Mouse (Mus musculus) T-helper 2 cell (primary cell): ENCODE data around the gene Cyp4a14.
"Not testable (repeated sequence)": the region's sequence is repeated elsewhere in the genome, so short reads cannot be mapped to it uniquely, and the experiment has no call there.

Experiments used
- in situ Hi-C: fragments of 300-600 bp; cut with MboI, MseI; formaldehyde crosslinking; loops from one replicate; pipeline ENCODE4 v1.15.1; 2025; ENCODE audit warnings: high pct_unique_total_duplicates

The Cyp4a14 gene

DNA sequence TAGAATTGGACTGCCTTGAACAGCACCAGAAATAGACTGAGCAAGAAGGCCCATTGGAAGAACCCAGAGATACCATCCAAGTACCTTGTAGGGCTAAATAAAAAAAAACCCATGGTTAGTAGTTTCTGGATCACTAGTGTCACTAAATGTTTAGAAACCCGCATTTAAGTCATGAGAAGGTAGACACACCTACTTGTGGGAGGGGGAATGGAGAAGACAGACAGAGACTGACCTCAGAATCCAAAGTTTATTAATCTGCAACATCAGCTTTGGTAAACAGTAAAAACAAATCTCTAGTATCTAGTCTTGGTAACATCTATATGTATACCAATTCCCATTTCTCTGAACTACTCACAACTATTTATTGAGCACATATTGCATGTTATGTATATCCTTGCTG, at the start of gene Cyp4a14:
Gene Cyp4a14 (minus strand): TSS at position 142 of the 400 bp plus-strand sequence.
- in situ Hi-C loops, result no loop called here

DNA sequence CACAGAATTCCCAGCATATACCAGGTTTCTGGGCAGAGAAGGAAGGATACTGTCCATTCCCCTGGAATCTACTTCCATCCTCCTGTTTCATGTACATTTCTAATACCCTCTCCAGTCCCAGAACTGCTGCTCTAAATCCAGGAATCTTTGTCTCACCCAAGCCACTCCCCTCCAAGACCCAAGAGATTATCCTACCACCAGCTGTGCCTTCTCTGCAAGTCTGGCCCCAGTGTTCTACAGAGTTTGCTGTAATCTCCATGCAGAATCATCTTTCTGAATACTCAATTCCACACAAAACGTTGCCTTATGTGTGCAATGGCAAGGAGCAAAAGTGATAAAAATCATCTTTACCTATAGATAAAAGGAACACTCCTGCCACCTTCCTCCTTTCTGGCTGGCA, 49.2 kb upstream of the Cyp4a14 start:
- in situ Hi-C loops, result no loop called here

GRCm38 (mm10) chr4:115521766-115522165, 25.8 kb upstream of the Cyp4a14 start:
- in situ Hi-C loops, result no loop called here

DNA sequence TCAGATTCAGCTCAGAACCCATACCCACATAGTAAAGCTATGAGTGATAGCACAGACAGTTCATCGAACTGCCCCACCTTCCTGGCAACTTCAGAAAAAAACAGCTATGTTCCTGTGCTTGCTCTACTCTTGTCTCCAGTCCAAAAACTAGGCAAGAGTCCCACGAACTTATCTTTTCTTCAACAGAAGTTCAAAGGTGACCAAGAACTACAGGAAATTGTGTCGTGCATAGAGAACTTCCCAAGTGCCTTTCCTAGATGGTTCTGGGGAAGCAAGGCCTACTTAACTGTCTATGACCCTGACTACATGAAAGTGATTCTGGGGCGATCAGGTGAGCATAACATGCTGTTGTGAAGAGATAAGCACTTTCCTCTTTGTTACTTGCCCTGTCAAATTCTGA, 23.5 kb upstream of the Cyp4a14 start:
- in situ Hi-C loops, result loop anchor here (5.0 kb wide), 1 partner anchor 83 kb away; the partner anchor contains the start of gene Cyp4a32

- in situ Hi-C loops, result loop anchor here (5.0 kb wide), 1 partner anchor 84 kb away; the partner anchor contains the start of gene Cyp4a32
Observed at GRCm38 (mm10) chr4:115518000-115518399, 22.1 kb upstream of the Cyp4a14 start, which contains the start of gene Cyp4a10. Gene Cyp4a10 (plus strand): TSS chr4:115518264.

GRCm38 (mm10) chr4:115513964-115514363, 18.0 kb upstream of the Cyp4a14 start:
- in situ Hi-C loops, result not testable (repeated sequence)

GRCm38 (mm10) chr4:115497466-115497865, 1.5 kb upstream of the Cyp4a14 start:
- in situ Hi-C loops, result no loop called here

DNA sequence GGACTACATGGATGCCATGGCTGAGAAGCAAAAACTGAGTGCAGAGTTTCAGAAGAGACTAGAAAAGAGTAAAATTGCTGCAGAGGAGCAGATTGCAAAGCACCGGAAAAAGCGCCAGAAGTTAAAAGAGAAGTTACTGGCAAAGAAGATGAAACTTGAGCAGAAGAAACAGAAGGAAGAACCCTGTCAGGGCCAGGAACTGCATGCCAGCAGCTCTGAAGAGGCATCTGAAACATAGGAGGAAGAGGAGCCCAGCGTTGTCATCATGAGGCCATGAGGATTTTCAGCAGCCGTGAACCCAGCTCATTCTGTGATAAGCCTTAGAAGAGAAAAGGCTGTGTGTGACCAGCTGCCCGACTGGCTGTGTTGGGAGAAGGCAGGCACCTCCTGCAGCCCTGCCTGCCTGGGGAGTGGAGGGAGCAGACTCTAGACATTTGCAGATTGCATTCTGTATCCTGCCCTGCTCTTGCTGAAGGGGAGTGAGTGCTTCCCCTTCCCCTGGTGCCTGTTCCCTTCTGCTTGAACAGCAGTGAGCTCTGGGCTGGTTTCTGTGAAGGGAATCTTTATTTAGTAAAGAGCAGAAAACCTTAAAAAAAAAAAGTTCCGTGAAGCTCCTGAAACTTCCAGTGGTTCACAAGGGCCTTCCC, 14.8 kb downstream of the Cyp4a14 start:
- in situ Hi-C loops, result no loop called here

DNA sequence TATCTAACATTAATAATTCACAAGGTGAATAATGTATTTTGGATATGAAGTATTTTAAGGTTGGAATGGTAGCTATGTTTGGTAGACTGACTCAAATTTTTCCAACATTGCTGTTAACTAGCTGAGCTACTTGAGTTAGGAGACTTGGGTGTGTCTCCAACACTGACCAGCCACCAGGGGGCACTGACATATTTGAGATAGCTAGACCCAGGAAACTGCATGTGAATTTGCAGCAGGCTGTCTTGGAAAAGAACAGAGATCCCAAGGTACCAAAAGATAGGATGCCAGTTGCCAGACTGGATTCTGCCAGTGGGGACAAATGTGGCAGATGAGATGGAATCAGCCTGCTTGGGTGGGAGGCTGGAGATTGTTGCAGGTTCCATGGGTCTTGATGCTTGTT, 19.9 kb downstream of the Cyp4a14 start:
- in situ Hi-C loops, result loop anchor here (10.0 kb wide), 1 partner anchor 111 kb away; no protein-coding TSS in a partner anchor

DNA sequence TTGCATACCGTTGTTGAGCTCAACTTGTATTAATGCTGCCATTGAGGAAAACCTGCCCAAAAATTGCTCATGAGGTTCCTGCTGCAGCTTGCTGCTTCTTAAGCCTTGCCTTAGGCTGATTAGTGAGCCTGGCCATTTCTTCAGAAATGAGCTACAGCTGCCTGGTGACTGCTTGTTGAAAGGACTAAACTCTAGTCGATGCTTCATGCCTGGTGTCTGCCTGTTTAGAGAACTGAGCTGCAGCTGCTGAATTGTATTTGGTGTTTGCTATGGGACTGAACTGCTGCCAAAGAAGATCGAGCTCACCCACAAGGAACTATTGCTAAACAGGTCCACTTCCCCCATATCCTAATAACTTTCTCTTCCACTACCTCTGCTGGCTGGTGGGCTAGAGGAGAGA, 22.4 kb downstream of the Cyp4a14 start:
- in situ Hi-C loops, result loop anchor here (10.0 kb wide), 1 partner anchor 109 kb away; no protein-coding TSS in a partner anchor

DNA sequence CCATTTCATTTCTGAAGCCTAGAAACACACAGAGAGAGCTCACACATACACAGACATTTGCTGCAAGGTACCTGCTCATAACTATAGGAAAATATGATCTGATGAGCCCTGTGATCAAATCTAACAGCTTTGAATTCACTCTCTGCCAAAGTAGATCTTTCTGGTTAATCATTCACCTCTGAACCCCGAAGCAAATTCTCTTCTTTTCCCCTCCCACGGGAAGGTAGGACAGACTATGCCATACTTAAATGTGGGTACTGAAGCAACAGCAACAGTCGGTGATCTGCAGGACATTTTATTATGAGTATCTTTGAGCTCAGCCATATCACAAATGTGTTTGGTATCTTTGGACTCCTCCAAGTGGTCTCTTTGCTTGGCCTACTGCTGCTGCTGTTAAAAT, 43.6 kb downstream of the Cyp4a14 start, which contains the start of gene Cyp4a30b:
Gene Cyp4a30b (plus strand): TSS at position 301 of the 400 bp plus-strand sequence.
- in situ Hi-C loops, result no loop called here

- in situ Hi-C loops, result no loop called here
Observed at GRCm38 (mm10) chr4:115450577-115451137, 45.3 kb downstream of the Cyp4a14 start.
